Mouse (Mus musculus) urinary bladder, postnatal 25 days (tissue): ENCODE results near the gene Dgkh.
"Not testable (repeated sequence)": the region's sequence is repeated elsewhere in the genome, so short reads cannot be mapped to it uniquely, and the experiment has no call there.

Experiments used
- DNase-seq: peaks from one replicate; pipeline ENCODE4 v3.0.0; 2022; ENCODE audit warnings: low spot score

Gene Dgkh

DNA sequence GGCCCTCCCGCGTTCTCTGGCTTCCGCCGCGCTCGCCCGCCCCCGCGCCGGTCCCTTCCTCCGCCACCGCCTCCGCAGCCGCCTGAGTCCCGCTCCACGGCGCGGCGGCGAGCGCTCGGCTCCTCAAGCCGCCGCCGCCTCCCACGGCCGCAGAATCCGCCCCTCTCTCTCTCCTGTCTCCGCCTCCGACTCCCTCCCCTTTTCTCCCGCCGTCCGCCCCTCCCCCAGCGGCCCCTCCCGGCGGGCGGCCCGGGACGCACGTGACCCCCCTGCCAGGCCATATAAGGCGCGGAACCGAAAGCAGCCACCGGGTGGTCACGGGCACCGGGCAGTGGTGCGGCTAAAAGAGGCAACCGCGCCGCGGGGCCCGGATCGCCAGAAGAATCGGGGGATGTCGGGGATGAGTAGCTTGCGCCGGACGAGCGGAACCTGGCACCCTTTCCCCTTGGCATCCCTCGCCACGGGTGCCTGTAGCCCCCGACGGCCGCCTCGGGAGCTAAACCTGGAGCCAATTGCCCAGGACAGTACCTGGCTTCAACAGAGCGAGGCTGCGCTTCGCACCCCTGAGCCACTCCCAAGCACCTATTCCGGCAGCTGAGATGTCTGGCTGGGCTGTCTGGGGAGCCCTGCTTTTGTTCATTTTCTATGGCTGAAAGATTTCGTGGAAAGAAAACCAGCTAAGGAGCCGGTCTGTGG lies at the start of gene Dgkh:
Gene Dgkh (minus strand): TSS at position 160 of the 696 bp plus-strand sequence.
- DNase-seq = peak; percentile 90

DNA sequence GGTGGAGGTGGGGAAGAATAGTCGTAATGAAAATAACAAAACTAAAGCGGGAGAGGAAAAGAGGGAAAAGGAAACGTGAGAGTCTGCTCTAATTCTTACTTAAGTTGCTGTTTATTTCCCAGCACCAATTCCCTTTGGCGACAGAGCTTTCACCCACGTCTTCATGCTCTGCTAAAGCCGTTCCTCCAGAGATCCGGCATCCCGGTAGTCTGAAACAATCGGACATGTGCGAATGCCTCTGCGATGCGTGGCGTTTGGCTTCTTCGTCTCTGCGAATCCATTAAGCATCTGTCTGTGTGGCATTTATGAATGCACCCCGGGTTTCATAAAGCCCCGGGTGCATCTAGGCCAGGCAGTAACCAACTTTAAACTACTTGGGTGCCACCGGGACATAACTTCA lies 44.6 kb upstream of the Dgkh start:
- DNase-seq = no peak

DNA sequence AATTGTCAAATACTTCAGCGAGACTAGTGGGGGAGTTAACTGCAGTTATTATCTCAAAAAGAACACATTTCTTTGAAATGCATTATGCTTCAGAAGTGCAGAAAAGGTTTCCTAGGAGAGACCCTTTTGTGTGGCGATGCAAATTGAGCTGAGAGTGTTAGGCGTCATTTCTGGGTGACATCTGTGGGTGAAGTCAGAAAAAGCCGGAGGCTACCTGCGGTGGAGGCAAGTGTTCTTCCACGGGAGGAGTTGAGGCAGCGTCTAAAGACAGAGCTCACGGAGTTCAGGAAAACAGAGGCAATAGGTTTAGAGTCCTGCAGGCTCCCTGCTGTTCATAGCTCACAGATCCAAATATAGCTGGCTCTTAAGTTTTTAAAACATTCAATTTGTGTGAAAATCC lies 44.1 kb upstream of the Dgkh start:
- no peak for DNase-seq

DNA sequence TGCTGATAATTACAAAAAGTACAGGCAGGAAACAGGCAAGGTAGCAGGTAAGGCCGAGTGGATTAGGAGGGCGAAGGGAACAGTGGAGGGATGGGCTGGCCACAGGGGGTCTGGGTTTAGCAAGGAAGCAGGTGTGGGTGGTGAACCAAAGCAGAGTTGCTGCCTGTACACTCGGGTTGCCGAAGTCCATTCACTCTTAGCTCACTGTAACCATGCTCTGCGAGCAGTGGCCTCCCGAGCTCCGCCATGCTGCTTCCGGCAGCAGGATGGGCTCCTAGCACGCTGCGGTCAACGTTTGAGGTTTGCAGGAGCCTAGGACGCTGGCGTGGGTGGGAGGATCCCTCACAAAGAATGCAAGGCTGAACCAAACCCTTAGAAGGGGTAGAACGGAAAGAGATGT lies 43.1 kb upstream of the Dgkh start:
- DNase-seq = no peak

DNA sequence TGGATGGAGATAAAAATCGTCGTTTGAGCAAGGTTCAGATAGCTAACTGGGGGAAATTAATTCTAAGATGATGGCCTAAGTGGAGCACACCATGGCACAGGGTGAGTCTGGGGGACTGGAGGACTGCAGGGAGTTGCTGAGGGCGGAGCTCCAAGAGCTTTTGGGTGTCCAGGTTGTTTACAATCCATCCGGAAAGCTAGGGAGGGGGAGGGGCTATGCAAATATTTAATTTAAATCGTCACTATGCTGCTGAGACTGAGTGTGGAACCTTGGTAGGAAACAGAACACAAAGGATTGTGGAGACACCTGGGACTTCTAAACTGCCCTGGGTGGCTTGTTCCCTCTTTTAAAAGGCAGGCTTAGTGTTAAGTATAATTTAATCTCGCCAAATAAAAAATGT lies 42.6 kb upstream of the Dgkh start:
- DNase-seq = no peak

DNA sequence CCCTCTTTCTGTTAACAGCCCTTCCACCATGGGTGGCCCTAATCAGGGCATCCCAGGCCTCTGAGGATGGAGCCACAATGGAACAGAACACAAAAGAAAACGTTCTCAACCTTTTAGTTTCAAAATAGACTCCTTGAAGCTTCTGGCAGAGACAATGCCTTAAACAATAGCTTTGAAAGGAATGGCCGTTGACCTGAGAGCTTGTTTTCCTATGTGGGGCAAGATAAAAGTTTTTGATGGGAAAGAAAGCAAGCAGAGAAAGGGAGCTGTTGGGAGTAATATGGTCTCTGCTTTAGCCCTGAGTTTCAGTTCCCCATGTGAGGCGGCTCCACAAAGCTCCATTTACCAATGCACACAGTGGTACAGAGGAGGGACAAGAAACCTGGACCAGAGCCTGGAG lies 37.9 kb upstream of the Dgkh start:
- no peak for DNase-seq

DNA sequence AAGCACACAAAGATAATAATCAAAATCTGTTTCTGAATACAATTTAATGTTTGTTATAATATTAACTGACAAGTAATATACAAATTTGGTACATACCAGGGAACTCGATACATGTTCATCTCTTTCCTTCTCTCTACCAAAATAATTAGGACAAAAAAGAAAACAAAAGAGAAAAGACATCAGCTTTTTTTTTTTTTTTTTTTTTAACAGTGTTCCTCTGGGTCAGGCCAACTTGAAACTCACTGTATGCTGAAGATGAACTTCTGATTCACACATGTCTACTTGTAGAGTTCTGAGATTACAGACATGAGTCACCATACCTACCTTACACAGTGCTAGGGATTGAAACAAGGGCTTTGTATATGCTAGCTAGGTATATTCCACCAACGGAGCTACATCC lies 28.5 kb upstream of the Dgkh start:
- no peak for DNase-seq

DNA sequence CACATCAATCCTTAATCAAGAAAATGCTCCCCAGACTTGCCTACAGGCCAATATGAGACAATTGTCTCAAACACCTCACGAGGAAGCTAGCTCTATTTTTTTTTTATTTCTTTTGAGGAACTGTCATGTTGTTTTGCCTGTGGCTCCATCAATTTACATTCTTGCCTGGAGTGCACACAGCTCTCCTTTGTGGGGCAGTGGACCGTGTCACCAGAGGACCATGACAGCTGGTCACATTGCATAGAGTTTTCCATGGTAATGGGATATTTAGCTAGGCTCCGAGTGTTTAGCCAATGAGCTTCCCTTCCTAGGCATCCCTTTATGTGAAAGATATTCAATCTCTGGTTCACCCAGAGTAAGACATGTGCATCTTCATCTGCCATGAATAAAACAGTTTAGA lies 26.9 kb upstream of the Dgkh start:
- no peak for DNase-seq

DNA sequence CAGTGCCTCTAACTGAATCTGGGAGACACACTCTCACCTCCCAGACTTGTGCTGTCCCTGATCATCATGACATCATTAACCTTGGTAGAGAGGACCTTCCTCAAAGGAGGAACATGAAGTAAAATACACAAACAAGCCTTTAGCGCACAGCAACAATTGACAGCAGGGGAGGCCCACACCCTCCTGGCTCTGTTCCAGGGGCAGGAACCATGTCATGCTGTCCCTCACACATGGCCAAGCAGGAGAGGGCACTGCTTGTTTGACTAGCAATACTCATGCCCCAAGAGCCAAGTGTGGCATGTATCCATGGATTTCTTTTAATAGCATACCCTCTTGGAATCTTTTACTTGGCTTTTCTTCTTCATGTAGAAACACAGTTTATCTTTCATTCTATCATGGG lies 22.7 kb upstream of the Dgkh start:
- DNase-seq = no peak

DNA sequence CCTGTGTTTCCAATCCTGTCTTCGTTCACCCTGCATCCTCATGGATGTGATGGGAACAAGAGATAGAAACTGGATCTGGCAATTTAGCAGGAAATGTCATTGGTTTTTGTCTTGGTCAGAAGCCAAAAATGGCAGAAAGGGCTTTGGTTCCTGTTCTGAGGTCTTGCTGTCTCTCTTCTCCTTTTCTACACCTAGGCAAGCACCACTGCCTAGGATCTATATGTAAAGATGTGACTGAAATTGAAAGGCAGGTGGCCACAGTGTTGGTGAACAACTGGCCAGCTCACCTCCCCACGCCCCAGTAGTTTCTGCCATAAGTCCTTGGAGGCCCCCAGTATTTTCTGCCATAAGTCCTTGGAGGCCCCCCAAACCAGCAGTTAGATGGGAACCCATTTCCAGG lies 16.1 kb upstream of the Dgkh start:
- DNase-seq = no peak

DNA sequence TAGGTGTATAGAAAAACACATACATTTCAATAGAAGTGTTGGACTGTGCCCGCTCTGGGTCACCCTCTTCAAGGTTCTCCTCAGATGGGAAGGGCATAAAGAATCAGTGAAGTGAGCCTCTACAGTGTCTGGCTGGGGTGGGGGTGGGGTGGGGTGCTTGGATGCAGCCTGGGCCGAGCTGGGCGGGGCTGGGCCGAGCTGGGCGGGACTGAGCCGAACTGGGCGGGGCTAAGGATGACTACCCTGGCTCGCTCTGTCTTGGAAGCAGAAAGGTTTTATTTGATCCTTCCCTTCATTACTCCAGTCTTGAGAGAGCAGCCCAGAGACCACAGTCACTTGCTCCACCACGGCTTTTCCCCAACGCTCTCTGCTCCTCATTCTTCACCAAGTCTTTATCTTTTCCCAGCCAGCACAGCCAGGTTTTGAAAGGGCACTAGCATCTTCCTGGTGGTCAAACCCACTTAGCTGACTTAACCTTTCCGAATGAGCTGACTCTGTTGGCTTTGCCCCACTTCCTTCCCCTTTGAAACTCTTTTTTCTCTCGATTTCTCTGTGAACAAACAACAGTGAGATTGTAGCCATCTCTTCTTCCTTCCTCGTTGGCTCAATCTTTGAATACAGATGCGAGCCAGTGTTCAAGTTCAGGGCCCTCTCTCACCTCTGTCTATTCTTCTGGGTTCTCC lies 15.5 kb upstream of the Dgkh start:
- DNase-seq = no peak

DNA sequence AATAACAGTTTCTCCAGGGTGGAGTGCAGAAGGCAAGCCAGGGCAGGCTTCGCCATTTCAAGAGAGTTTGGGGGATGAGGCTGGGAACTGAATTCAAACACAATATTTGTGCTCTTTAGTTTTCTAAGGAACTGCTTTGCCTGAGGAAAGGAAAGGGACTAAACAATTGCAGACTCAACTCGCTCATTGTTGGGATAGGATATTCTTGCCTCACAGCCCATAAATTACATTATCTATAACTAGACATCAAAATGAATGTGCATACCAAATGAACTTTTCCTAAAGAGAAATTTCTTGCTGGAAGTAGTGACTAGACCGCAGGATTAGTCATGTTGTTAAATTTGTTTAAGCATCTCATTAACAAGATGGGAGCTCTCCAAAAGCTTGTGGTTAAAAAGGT lies 14.9 kb upstream of the Dgkh start:
- DNase-seq = no peak

DNA sequence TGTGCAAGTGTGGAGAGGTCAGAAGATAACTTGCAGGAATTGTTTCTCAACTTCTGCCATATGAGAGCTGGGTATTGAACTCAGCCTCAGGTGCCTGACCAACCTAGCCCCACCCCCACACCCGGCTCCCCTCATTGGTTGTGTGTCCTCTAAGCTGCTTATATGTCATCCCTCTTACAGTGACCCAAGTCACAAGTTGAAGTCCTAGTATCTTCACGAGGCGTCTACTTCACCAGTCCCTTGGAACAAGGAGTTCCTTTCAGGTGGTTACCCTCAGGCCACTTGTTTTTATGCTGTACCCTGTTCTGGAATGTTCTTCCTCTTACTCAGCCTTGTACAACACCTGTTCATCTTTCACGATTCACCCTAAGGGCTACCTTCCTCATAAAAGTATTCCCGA lies 2.0 kb upstream of the Dgkh start:
- no peak for DNase-seq

DNA sequence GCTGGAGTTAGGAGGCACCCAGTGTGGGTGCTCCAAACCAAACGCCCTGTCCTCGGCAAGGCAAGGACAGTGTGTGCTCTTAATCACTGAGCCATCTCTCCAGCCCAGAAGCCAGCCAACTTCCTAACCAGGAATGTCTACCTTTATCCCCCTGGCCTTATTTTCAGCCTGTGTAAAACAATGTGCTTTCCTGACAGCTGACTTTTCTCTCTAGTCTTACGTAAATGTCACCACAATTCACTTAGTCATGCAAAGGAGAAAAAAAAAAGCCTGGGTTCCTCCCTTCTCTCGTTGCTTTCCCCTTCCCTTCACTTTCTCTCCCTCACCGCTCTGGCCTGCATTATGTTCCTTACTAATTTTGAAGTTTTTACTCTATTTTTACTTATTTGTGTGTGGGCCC lies 1.6 kb upstream of the Dgkh start:
- not testable (repeated sequence) for DNase-seq

DNA sequence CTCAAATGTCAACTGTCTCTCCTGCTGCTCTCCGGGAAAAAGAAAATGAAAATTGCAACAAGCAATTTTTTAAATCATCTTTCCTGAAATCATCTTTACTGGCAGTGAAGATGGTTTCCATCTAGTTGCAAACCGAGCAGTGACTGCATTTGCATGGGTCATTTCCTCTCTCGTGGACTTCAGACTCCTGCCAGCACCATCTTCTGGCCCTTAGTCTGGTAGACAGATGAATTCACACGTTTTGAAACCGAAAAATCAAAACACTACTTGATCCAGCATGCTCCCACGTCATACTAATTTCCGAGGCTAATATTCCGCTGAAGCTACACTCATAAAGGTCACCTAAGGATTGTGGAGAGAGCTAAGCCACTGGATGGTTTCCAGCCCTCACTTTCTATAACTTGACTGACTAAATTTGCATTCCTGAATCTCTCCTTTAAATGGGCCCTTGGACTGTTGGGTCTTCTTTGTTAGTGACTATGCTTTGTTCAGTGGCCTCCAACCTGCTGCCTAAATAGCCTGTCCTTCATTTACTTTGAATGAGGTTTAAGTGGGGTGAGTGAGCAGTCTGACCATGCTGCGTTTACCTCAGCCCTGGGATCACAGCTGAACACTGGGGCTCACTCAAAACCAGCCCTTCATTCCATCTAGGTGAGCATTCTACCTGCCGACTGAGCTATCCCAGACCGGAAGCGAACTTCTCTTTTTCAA lies 945 bp upstream of the Dgkh start:
- DNase-seq = no peak

DNA sequence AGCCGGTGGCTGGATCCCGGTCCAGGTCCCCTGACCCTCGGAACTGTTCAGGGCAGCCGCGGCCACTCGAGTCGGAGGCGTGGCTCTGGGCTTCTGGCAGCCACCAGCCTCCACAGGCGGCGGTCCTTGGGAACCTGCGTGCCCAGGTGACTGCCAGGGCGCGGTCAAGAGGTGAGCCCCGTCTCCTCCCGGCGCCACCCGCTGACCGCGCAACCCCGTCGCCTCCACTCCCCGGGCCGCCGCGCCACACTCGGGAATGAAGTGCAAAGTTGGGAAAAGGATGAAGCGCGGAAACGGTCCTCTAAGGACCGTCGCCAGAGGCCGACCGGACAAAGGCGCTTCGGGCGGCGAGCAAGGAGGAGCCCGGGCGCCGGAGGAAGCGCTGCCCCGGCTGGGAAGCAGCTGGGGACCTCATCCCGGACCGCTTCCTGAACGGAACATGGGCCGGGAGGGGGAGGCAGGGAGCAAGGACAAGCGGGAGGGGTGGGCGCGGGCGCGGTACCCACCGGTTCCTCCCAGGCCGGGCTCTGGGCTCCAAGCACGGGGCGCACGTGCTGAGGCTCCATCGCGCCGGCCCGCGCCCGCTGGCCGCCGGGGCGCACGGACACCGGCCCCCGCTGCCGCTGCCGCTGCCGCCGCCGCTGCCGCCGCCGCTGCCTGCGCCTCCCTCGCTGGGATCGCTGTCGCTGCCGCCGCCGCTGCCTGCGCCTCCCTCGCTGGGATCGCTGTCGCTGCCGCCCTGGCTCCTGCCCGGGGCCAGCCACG lies 542 bp downstream of the Dgkh start:
- DNase-seq = peak; percentile 38

DNA sequence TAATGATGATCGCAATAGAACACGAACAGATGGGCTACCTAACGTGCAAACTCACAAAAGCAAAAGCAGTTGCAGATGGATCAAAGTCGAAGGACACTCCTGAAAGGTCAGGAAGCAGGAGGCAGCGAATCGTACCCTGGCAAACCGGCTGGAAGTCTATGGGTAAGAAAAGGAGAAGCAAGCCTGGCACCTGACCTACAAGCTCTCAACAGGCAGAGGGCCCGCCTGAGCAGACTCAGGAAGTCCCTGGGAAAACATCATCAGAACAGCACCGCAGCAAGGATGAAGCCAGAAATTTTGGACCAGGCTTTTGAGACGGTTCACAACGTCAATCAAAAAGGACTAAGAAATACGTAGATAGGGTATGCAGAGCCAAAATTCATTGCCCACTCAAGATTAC lies 1.3 kb downstream of the Dgkh start:
- DNase-seq = no peak

DNA sequence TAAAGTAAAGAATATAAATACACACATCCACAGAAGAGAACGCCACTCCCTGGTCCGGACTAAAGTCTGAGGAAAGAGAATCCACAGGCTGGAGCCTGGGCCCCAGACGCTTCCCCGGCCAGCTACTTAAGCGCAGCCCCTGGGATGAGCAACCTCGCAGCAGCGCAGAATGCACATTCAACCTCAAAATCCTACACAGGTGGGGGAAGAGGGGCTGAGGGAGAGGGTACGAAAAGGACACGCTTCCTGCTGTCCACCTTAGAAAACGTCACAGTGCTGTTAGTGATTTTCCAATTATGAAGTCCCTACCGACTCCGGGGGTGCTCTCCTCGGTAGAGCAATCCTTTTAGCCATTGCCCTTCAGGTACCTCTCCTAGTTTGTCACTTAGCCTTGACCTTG lies 6.6 kb downstream of the Dgkh start:
- DNase-seq = no peak

DNA sequence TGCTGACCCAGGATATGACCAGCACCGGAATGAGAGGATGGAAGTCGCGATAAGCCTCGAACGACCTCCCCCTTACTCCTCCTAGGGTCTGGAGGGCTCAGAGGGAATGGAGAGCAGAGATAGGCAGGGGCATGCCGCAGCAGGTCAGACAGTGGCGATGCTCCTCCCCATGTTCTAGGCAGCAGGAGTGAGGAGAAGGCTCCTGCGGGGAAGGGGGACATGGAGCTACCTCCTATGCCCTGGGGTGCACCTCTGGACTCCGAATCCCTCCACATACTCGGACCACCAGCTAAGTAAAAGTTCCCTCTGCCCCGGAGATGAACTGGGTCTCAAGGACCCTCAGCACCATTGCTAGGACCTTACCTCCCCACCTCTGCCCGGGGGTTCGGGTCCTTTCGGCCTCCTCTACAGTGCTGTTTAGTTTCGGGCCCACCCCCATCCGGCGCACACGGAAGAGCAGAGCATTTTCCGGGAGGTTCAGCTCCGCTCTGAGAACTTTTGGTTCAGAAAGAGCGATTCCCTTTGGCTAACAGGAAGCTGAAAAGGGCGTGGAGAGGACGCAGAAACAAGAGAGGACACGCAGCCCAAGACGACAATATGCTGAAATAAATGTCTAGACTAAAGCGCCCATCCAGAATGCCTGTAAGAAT lies 7.1 kb downstream of the Dgkh start:
- no peak for DNase-seq

DNA sequence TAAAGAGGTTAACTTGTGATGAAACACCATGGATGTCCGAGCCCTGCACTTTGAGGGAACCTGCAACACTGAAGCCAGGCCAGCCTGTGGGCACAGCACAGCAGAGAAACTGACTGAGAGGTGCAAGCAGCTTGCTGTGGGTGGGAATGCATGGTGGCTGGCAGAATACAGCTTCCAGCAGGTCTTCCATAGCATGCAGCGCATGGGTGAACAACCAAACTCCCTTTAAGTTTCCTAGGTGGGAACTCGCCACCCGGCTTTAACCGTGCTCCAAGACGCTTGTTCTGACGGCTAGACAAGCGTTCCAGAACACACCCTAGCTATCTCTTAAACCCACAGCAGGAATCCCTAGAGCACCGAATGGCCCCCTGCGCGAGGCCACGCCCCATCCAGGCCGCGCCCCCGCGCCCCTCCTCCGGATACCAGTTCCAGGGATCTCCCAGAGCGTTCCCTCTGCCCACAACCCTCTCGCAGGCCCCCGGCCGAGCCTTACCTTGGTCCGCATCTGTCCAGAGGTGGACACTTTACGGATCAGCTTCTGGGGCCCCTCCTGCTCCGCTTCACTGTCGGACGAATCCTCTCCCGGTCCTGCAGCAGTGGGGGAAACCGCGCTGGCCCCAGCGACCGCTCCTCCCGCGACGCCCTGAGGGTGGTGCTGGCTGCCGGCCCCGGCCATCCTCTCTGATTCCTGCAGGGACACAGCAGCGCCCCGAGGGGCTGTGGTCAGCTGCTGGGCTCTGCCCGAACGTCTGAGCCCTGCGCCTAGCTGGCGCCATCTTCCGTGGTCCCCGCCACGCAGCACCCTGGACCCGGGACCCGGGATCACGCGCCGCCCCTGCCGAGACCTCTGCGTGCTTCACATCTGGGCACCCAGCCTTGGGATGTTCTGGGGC lies 7.9 kb downstream of the Dgkh start:
- DNase-seq = peak; percentile 43

DNA sequence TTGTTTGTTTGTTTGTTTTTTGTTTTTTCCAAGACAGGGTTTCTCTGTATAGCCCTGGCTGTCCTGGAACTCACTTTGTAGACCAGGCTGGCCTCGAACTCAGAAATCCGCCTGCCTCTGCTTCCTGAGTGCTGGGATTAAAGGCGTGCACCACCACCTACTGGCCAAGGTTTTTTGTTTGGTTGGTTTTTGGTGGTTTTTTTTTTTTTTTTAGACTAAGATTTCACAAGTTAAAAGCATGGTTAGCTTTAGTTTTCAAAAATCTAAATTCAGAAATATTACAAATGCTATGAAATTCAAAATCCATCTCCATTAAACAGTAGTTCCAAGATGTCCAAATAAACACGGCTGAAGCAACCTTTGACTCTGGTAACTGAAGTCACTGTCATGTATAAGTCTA lies 8.9 kb downstream of the Dgkh start:
- DNase-seq = not testable (repeated sequence)
